Mouse (Mus musculus): ENCODE data around the gene Bicc1.

The Bicc1 gene

DNA sequence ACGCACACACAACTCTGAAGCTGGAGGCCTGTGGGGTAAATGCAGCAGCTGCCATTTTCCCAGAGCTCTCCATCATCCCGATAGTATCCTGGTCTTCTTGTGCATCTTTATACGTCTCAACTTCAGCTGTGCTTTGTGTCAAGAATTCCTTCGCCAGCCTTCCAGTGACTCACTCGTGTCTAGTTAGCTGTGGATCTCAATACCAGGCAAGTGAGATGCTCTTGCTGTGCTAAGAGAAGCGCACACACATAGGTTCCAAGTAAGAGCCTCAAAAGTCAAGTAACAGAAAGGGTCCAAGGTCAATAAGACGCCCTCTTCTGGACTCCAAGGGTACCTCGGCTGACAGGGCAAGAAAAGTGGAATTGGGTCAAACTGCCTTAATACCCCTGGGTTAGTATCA is 37.0 kb downstream of the Bicc1 start:
- DNase-seq (ENCODE audit: low read depth, low spot score), result no peak

DNA sequence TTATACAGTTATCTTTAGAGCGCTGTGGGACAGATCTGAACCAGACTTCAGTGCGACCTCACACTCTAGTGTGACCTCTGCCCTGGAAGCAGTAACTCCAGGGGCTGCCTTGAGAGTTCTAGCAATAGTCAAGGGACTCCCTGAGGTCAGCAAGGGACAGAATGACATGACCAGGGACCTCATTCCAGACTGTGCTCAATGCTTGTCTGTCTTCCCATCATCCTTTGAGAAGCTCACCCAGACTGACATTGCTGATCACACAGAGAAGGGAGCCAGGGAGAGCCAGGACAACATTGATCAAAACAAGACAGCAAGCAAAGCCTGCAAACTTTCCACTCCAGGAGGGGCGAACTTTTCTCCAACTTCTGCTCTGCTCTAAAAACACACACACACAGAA is 38.7 kb downstream of the Bicc1 start:
- no peak for DNase-seq (ENCODE audit: low read depth, low spot score)

DNA sequence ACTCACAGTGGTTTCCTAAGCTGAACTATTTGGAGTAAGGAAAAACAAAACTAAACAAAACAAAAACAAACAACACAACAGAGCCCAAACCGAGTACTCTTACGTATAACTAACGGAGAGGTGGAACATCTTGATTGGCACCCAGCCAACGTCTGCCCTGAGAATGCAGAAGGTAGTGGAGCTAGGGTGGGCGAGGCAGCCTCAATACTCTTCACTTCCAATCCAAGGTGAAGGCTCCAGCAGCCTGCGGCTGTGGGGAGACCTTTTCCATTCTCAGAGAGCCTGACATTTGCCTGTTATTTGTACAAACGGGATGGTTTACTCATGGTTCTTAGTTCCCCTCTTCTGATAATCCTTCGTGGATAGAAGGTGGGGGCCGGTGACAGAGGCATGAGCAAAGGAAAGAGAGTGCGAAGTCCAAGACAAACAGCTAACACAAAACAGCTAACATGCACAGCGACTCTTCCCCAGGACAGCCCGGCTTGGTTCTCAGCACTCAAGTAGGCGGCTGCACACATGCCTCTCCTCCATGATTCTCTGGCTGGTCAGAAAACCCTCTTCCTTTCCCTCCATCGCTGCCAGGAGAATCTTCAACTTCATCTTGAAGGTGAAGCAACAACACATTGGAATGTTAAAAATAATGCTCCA is 39.3 kb downstream of the Bicc1 start:
- no peak for DNase-seq (ENCODE audit: low read depth, low spot score)

DNA sequence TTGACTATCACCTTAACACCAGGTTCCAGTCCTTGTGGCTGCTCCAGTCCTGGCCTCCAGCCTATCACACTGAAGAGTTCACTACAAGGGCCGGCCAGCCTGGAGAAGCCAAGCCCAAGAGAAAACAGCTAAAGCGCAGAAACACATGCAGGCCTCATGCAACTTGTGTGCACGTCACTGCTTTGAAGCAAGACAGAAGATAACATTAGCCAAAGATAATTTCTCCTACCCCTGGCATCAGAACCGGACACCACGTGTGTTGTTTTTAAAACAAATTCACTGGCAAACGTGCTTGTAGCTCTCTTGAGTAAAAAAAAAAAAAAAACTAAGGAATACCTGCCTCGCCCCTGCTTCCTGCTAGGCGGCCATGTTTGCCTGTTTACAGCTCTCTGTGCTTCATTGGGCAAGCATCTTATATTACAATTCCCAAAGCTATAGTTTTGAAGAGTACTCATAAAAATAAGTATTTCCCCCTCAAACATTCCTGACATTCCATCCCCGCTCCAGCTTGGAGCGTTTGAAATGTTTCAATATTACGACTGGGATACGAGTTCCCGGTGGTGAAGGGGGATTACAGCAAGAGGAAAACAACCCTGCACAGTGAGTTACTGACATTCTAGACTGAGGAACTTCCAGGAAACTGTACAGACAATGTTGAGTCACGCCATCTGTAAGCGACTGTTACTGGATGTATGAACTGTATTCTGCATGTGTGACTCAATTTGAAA is 40.2 kb downstream of the Bicc1 start:
- no peak for DNase-seq (ENCODE audit: low read depth, low spot score)

DNA sequence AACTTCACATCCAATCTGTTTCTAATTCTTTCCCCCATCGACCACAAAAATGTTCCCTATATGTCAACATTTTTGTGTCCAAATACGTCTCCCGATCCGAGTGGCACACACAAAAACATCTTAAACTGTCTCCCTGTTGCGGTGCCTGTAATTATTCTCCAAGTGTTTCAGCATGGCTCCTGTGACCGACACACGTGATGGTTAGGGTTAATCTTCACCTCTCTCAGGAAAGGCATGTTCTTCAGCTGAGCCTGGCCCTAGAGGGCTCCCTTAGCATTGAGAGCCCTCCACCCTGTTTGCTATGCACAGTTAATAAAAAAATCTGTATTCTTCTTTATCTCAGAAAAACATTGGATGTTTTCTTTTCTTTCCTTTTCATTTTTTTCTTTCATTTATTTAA is 41.7 kb downstream of the Bicc1 start:
- DNase-seq (ENCODE audit: low read depth, low spot score), result no peak

DNA sequence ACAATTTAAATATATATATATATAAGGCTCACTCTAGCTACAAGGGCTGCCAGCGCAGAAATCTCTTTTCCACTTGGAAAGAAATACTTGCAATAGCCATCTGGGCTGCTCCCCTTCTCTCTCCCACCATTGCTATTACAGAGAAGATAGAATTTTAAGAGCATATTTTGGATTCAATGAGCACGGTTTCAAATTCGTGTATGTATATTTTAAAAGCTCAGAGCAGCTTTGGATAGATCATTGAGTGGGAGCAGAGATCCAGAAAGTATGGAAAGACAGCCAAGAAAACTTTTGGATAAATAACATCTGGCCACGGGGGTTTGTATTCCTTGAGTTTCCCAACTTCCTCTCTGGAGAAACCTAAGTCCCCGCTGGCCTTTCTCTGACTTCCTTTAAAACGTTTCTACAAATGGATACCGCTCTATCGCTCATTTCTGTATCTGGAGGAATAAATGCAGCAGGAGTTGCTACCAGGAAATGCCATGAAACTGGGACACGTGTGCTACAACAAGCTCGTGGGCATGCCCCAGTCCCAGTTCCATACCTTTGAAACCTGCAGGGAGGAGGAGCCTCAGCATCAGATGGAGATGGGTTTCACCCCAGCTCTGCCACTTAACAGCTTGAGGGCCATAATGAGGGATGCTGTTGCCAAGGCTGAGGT is 45.1 kb downstream of the Bicc1 start:
- DNase-seq (ENCODE audit: low read depth, low spot score), result no peak

DNA sequence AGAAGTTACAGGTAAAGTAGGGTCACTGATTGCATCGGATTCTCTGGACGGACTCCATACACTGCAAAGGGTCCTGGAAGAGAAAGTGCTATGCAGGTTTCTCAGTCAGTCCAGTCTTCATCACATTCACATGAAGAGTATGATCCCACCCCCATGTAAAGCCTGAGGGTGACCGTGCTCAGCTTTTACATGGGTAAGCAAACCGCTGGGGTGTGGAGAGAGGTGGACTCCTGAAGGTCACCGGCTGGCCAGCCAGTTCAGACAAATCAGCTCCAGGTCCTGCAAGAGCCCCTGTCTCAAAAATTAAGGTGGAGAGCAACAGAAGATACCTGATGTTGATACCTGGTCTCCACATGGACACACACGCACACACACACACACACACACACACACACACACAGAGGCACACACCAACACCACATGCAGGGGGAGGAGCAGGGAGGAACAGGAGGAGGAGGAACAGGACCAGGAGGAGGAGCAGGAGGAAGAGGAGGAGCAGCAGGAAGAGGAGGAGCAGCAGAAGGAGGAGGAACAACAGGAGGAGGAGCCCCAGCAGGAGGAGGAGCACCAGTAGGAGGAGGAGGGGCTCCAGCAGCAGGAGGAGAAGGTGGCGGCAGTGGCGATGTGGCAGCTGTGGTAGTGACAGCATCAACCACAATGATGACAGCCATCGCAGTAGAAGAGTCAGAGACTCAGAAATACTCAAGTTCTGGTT is 52.9 kb downstream of the Bicc1 start:
- DNase-seq (ENCODE audit: low read depth, low spot score), result no peak

DNA sequence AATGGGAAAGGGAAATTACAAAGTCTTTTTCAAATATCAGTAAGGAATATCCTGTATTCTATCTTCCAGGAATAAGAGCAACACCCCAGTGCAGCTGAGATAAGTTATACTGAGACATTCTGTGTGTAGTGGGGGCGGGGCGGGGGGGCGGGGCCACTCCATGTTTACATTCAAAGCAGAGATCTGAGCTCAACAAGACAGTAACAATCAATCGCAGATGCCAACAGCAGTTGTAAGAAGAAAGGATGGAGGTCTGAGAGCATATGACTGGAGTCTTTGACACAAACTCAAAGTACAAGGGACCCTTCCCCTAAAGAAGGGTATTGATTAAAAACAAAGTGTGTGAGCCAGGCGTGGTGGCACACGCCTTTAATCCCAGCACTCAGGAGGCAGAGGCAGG is 54.7 kb downstream of the Bicc1 start:
- DNase-seq (ENCODE audit: low read depth, low spot score), result no peak

DNA sequence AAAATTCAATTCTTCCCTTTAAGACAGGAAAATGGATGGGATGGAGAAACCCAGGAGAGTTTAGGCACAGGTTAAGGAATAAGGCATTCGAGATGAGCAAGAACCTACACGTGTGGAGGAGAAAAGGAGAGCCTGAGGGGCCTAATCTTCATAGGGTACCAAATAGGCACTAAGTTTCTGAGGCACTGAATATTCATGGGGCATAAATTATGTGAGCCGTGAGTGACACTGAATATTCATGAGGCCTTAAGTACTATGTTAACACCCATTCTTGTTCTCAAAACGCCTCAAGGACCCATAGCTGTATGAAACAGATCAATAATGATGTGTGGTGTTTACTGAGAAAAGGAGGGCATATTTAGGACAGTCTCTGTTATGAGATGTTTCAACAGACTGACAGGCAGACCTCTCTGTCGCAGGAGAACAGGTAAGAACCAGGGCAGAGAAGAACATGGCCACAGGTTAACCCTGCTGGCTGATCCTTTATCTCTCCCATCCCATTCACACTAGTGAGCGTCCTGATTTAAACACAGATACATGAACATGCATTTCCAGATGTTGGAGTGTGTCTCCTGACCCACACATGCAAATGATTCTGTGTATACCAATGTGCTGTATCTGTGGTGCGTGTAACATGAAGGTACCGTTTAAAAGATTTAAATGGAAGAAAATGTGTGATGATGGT is 58.5 kb downstream of the Bicc1 start:
- DNase-seq (ENCODE audit: low read depth, low spot score), result no peak

DNA sequence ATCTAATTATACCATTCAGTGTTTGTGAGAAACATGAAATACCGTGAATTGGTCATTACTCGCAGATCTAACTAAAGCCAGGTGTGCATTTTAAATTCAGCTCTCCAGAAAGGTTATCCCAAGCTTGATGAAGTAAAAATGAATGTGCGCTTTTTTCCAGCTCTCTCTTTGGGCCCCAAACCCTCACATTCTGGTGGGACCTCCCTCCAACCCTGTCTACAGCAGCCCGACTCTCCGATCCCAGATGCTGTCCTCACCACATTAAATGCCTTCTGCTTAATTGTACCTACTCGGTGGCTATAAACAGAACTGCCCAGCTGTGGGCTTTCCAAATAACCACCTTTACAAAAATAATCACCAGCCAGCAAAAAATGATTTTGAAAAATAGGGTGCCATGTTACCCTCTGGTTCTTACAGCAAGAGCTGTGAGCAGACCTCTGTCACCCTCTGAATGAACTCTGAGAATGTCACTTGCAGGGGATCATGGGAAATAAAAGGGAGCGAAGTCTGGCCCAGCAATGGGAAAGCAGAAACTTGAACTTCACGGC is 64.7 kb downstream of the Bicc1 start:
- no peak for DNase-seq (ENCODE audit: low read depth, low spot score)

DNA sequence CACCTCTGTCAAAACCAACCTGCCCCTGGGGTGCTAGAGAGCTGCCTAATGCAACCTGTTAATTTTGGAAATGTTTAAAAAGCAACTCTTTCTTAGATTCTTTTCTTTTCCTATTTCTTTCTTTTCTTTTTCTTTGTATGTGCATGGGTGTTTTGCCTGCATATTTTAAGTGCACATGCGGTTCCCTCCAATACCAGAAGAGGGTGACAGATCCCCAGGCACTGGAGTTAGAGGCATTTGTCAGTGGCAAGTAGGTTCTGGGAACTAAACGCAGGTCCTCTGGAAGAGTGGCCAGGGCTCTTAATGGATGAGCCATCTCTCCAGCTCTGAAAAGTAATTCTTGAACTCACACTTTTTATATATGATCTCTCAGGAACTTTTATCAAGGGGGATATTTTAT is 66.2 kb downstream of the Bicc1 start:
- DNase-seq (ENCODE audit: low read depth, low spot score), result no peak

DNA sequence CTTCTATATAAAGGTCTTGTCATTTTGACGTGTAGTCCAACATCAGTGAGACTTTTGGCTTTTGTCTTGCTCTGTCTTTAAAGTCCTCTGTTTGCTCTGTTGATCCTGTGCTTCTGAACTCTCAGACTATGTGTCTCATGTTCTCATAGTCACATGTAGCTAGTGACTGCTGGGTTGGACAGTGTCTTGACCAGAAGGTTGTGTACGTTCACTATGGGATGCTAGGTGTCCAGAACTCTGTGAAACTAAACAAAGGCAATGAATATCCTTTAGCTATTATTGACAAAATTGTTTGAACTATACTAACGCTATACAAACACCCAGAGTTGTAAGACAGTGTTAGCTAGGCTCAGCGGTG is 72.2 kb downstream of the Bicc1 start:
- no peak for DNase-seq (ENCODE audit: low read depth, low spot score)

DNA sequence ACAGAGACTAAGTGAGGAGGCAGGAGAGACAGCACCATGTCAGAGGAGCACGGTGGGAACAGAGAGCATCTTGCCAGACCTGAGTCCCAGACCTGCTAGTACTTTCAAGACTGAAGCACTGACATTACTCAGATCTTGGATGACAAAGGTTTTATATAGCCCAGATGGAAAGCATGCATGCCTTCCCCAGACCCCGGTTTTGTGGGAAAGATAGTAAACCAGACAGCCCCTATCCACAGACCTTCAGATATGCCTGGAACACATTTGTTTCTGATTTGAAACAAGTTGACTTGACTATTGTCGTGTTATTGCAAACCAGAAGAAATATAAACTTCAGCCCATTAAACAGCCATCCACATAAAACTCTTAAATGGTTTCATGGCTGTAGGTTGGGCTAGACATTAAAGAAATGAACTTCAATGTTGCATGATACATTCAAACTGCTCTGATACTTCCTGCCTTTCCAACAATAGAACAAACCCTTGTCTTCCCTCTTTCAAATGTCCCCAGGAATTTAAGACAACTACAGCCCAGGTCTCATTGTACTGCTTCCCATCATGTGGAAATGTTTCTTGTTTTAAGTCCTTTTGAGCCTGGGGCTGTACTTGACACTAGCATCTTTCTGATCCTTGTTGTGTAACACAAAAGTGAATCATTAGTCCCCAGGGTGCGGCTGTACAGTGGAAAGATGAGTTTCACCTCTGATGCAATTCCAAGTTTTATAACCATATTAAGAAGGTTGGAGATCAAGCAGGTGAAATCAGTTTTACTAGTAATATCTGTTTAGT is 72.7 kb downstream of the Bicc1 start:
- no peak for DNase-seq (ENCODE audit: low read depth, low spot score)

DNA sequence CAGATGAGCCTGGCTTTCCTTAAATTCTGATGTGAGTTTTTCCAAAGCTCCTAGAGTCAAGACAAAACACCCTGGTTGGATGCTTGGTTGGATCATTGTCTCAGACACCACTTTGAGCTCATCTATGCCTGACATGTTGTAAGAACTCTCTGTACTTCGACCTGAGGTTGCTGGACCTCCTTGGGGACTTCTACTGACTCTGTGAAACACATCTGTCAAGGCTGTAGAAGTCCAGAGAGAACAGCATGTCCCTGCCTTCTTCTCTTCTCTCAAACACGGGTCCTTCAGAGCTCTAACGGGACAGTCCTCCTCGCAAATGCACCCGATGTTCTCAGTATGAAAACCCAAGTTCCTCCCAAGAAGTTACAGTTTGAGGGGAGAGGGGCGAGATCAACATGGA is 76.5 kb downstream of the Bicc1 start:
- no peak for DNase-seq (ENCODE audit: low read depth, low spot score)

DNA sequence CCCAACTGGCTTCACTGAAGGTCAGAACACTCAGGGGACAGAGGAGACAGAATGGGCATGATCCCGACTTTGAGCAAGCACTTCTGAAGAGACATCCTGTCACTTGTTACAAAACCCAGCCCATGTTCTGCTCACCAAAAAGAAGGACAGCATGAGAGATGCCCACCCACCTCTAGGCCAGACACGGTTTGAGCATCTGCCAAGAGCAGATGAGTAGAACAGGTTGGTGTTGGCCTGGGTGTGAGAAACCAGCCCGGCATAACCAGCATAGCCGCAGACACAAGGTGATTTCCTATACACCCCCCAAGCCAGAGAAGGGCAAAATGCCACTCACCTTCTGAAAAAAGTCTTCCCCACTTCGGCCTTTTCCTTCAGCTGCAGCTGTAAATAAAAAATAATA is 80.6 kb downstream of the Bicc1 start:
- no peak for DNase-seq (ENCODE audit: low read depth, low spot score)

DNA sequence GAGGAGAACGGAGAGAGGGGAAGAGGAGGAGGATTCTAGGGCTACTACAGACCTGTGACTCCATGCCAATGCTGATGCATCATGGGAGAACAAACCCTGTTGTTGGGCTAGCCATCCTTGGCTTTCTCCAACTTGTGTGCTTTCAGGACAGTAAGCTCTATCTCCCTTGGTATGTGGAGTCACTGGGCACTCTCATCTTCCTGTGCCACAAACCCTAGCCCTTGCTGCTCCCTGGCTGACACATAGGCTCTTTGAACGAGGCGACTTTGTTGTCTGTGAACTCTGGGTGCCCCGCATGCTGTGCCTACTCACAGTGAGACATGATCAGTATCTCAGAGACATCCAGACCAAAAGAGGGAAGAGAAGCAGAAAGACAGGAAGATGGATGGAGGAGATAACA is 94.5 kb downstream of the Bicc1 start:
- no peak for DNase-seq (ENCODE audit: low read depth, low spot score)

DNA sequence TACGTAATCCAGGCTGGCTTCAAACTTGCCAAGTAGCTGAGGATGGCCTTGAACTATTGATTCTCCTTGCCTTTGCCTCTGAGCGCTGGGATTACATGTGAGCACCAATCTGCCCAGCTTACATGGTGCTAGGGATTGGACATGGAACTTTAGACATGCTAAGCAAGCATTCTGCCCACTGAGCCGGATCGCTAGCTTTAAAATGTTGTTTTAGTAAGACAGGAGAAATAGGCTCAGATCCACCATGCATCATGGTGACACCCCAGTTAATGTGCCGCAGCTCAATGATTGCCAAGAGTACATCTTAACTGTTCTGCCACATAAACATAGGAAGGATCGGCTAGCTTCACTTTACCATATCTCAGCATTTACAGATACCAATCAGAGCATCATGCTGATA is 94.9 kb downstream of the Bicc1 start:
- no peak for DNase-seq (ENCODE audit: low read depth, low spot score)

DNA sequence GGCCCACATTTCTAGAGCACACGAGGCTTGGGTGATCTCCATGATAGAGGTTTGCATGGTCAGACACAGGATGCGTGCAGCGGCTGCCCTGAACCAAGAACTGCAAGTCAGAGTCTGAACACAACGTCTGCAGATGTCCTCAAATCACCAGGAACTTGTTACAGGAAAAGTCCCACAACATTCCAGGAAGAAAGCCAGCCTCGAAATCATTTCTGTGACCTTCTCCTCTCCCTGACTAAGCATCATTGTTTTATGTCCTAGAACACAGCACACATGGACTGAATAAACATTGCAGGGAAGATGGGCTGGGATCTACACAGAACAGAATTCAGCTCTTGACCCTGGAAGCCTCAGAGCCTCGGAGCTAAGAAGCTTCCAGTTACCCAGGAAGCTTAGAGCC is 97.3 kb downstream of the Bicc1 start:
- DNase-seq (ENCODE audit: low read depth, low spot score), result no peak

DNA sequence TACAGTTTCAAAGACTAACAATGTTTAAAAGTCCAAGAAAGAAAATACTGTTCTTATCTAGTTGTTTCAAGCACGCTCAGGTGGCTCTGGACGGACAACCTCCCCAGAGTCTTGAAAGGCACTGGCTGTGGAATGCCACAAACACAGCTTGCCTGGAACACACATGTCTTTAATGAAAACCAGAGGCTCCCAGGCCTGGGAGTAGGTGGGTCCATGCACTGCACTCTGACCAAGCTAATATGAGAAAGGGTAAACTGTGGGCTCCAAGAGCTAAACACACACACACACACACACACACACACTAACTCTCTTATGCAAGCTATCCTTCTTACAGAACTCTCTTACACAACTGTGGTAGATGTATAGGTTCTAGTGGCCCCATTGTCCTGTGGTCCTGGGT is 99.2 kb downstream of the Bicc1 start:
- DNase-seq (ENCODE audit: low read depth, low spot score), result no peak

DNA sequence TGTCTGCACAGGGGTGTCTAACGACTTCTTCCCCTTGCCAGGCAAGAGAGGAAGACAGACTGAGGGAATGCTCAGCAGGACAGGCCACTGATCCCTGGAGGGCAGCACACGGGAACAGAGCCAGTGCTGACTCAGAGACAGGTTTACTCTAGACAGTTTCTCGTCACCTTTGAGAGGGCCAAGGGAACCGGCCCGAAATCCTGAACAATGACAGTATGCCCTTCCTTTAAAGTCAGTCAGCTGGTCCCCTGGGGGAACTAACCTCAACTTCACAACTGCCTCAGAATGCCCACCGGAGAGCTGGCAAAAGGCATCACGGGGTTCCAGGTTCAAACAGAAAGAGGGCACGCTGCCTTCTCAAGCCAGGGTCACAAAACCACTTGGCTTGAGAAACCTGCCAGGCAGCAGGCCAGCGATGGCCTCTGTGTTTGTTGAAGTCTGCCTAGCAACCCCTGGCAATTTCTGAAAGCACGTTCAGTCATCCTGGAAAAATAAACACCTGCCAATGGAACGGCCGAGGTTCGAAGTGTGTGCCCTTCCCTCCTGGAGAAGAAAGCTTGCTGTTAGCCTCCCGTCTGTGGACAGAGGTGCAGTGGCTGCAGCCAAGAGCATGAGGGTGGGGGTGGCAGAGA is 100.8 kb downstream of the Bicc1 start:
- no peak for DNase-seq (ENCODE audit: low read depth, low spot score)
